Mouse (Mus musculus) forelimb bud, embryonic 11.5 days (tissue): ENCODE data around the gene Hoxa7.

ENCODE experiments used
- DNase-seq: peaks from one replicate; pipeline ENCODE4 v3.0.0-alpha.2; 2012; ENCODE audit warnings: low read depth, low spot score

Gene Hoxa7

GRCm38 (mm10) chr6:52177061-52177735 is 44.5 kb downstream of the Hoxa7 start, which contains the start of gene 5730596B20Rik:
TSS of gene 5730596B20Rik (plus strand) at chr6:52177498.
- peak; percentile 78 for DNase-seq

DNA sequence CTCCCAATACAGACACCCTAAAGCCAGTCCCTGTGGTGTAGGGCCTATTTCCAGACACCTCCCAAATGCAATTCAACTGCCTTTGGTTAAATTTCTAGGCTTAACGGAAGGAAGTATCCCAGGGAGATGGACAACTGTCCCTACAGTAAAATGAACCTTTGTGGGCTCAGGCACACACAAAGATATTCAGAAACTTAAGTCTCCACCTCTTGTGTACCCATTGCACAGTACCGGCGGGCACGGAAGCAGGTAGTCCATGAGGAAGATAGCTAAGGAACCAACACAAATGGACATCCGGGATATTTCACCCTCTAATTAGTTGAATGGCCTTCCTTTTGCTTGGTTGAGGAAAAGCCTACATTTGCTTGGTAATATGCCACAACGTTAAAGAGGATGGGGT is 45.3 kb downstream of the Hoxa7 start:
- no peak for DNase-seq

DNA sequence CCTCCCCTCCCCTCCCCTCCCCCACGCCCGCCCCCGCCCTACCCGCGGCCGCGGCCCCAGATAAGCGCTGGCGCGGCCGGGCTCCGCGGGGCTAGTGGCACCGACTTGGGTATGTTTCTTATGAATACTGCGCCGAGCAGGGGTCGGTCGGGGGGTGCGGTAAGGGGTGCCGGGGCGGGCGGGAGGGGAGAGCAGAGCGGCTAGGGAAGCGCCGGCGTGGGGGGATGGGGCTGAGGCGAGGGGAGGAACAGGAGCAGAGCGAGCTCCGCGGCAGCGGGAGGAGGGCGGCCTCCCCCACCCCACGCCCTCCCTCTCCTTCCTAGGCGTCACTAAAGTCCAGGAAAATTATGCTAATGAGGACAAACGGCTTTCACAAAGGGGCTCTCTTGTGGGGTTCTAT is 45.8 kb downstream of the Hoxa7 start:
- DNase-seq, result no peak

GRCm38 (mm10) chr6:52174968-52175751 is 46.5 kb downstream of the Hoxa7 start:
- no peak for DNase-seq

DNA sequence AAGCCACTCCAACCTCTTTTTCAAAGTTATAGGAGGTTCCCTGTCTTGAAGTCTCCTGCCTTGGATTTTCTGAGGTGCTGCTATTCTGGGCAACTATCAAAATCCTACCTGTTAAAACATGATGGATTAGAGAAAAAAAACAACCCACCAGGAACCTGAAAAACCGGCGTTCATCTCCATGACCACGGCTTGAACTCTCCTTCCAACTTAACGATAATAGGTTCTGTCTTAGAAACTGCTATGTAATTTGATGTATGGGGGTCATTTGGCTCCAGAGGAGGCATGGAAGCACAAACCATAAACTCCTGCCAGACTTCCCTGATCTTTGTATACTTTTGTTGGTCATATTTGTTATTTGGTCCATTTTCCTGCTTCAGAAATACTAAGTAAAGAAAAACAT is 48.0 kb downstream of the Hoxa7 start:
- DNase-seq, result no peak

- peak; percentile 87 for DNase-seq
Measured at GRCm38 (mm10) chr6:52172501-52172900, 49.2 kb downstream of the Hoxa7 start.

DNA sequence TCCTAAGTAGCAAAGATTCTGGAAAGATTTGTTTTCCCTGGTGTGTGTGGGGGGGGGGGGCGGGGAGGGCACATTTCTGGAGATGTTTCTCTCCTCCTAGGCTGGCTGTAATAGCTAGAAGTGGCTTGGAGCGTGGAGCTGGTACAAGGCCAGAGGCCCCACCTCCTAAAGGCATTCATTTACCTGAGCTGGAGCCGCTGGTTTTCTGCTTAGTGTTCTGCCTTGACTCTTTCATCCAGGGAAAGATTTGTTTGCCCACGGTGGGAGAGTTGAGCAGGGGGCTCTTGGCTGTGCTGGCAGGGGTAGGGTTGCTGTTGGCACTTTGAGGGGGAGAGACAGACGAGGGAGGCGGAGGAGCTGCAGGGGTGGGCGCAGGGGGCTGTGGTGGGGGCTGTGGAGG is 49.7 kb downstream of the Hoxa7 start:
- no peak for DNase-seq

DNA sequence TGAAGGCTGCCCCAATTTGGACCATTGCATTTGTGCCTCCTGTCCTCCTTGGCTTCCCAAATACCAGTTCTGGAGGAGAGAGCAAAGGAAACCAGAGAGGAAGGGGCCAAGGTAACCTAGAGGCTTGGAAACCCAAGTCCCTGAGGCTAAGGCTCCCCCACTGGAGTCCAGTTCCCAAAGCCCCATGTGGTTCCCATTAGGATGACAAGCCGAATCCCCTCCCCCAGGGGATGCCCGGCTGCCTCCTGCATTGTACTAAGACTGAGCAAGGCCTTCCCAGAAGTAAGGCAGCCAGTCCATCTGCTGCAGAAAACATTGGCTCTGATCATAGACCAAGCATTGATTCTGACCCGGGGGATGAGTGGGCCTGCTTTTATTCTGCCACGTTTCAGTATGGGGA is 50.3 kb downstream of the Hoxa7 start:
- no peak for DNase-seq

- DNase-seq, result no peak
Measured at GRCm38 (mm10) chr6:52170898-52171223, 50.8 kb downstream of the Hoxa7 start.

GRCm38 (mm10) chr6:52170166-52170897 is 51.3 kb downstream of the Hoxa7 start:
- DNase-seq, result no peak

- DNase-seq, result no peak
Measured at GRCm38 (mm10) chr6:52169499-52170165, 52.0 kb downstream of the Hoxa7 start.

DNA sequence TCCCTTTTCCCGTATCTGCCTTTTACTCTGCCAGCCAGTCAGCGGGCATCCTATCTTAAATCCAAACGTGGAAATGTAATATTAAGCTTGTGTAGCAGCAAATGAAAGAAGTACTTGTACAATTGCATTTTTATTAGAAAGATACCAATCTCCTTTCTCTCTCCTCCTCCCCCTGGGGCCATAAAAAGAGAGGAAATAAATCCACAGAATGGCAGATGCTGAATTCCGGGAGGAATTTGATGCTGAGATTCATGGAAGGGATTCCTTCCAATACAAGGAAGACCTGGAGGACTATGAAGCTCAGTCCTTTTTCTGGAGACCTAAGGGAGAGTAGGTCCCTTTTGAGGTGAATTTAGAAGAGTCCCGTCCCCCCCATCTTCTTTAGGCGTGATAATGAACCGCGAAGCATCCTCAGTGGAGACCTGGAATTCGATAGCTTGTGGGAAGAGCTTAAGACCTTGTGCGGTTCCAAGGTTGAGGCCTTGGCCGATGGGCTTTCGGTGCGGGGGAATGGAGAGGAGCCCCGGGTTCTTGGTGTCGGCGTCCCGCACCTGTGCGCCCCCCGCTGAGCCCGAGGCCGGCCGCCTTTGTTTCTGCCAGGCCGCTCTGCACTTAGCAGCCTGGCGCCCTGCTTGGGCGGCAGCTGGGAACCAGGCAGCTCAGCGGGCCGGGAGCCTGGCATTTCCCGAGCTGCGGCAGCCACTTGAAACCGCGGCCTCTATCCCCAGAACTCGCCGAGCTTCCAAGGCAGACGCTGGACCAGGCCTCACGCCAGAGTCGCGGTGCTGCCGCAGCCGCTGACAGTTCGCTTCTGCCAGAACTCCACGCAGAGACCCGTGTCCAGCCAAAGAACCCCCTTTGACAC is 53.2 kb downstream of the Hoxa7 start:
- no peak for DNase-seq

GRCm38 (mm10) chr6:52167736-52168161 is 53.9 kb downstream of the Hoxa7 start:
- DNase-seq, result no peak

DNA sequence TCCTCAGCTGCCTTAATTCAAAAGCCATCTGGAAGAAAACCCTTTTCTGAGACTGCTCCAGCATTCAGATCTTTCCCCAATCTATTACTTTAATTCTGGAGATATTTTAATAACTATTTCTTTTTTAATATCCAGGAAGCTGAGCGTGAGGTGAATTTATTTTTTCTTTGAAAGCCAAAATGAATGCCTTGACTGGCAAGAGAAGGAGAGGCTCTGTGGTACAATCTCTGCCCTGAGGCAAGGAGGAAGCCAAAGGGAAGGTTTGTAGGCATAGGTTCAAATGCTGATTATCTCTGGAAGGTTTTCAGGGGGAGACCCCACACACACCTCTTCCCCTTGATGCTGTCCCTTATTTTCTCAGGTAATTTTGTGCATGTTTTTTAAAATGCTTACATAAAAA is 54.5 kb downstream of the Hoxa7 start:
- no peak for DNase-seq

DNA sequence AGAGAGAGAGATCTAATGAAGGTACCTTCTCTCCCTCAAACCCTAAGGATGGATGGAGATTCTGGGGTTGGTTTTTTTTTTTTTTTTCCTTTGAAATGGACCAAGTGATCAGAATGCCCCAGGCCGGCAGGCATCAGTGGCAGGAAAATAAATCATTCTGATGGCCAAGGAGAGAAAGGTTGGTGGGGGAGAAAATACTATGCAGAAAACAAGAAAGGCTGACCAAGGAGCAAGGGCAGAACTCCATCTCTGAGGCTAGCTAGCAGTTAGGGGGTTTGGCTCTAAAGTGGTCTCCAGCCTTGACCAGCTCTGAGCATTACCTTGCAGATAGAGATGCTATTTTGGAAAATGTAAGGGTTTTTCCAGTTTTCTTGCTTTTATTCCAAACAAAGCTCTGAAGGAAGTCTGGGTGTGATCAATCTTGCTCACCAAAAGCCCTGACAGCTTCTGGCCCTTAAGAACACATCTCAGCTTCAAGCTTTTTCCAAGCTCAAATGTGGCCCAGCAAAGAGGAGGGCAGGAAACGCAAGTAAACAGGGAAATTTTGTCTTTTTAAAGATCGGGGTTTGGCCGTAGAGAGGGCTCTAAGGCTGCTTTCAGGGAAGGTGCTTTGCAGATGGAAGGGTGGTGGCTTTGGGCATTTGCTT is 55.1 kb downstream of the Hoxa7 start:
- no peak for DNase-seq

GRCm38 (mm10) chr6:52165441-52166370 is 55.9 kb downstream of the Hoxa7 start:
- no peak for DNase-seq

DNA sequence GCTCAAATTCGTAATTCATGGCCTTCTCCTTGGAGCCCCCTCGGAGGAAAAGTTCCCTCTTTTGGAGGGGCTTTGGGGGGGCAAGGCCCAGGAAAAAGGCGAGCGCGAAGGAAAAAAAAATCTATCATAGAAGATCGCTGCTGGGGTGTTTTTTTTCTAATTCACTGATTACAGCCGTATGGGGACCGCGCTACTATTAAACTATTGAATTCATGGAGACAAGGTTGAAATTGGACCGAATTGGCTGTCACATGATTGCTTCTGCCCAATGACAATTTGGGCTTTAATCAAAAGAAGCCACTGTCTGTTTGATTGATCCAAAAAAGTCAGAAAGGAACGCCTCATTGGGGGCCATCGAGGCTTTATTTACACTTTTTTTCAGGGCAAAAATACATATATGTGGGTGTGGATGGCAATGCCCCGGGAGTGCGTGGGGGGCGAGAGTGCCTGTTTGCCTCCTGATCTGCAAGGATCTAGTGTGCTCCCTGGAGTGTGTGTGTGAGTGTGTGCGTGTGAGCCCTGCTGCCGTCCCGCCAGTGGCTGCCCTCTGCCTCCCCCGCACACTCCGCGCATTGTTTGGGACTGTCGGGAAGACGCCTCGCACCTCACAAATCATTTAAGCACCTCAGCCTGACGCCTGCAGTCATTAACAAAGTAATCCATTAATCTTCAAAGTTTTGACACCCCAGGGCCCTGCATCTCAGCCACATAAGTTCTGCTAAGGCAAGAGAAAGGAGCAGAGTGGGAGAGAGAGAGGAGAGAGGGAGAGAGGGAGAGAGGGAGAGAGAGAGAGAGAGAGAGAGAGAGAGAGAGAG is 56.8 kb downstream of the Hoxa7 start, which contains the start of gene Hoxa2:
Hoxa2 (minus strand) TSS at position 206 of the 815 bp plus-strand sequence.
- DNase-seq, result no peak
